Mouse (Mus musculus): ENCODE data around the gene Lamc2. TPM values are rescaled to one million over a fixed set of nuclear protein-coding genes. Genes with fewer than 3 reads are reported as not detected.
A peak's percentile ranks its signal among the peaks of the same experiment; 100 is the strongest.

Lamc2 gene
- total RNA-seq, 2 experiments from 2014 or later, result 3.8 to 4.4 TPM

GRCm38 (mm10) chr1:153171011-153171410, 15.2 kb downstream of the Lamc2 start:
- intact Hi-C loops (cut with DNase I), result no loop called here

GRCm38 (mm10) chr1:153168293-153168692, 18.0 kb downstream of the Lamc2 start:
- no peak for TF ChIP-seq CTCF (IDR thresholded peaks at IDR 0.05)
- DNase-seq, result peak; percentile 22
- Histone ChIP-seq H3K4me3 (no peak overlapping the region), H3K27ac (no peak overlapping the region; the same call in 1 of the 2 replicates)
- intact Hi-C loops (cut with DNase I), result no loop called here

More at GRCm38 (mm10) chr1:153171011-153171410, 15.2 kb downstream of the Lamc2 start:
- peak overlapping the region; percentile 48; the same call in 1 of the 2 replicates for H3K27ac ChIP-seq
- TF ChIP-seq CTCF (IDR thresholded peaks at IDR 0.05), result no peak
- no peak overlapping the region for H3K4me3 ChIP-seq
- no peak for DNase-seq

GRCm38 (mm10) chr1:153163831-153164230, 22.4 kb downstream of the Lamc2 start:
- no peak for TF ChIP-seq CTCF (IDR thresholded peaks at IDR 0.05)
- intact Hi-C loops (cut with DNase I), result no loop called here
- no peak overlapping the region for H3K4me3 ChIP-seq
- no peak overlapping the region for H3K27ac ChIP-seq
- DNase-seq, result no peak

- Histone ChIP-seq H3K4me3 (no peak overlapping the region), H3K27ac (peak overlapping the region; percentile 67)
- intact Hi-C loops (cut with DNase I), result no loop called here
- TF ChIP-seq CTCF (IDR thresholded peaks at IDR 0.05), result no peak
- DNase-seq, result peak; percentile 28
Observed at GRCm38 (mm10) chr1:153159137-153159536, 27.1 kb downstream of the Lamc2 start.

- intact Hi-C loops (cut with DNase I), result no loop called here
- no peak overlapping the region for H3K4me3 ChIP-seq
- no peak for TF ChIP-seq CTCF (IDR thresholded peaks at IDR 0.05)
- peak; percentile 54 for DNase-seq
- peak overlapping the region; percentile 67 for H3K27ac ChIP-seq
Observed at GRCm38 (mm10) chr1:153157021-153157623, 29.1 kb downstream of the Lamc2 start.

GRCm38 (mm10) chr1:153155364-153155763, 30.9 kb downstream of the Lamc2 start:
- Histone ChIP-seq H3K27ac (0 out of 2 replicates have a peak overlapping the region, but pooled peaks have one; percentile 28), H3K4me3 (no peak overlapping the region)
- TF ChIP-seq CTCF (IDR thresholded peaks at IDR 0.05), result no peak
- intact Hi-C loops (cut with DNase I), result no loop called here
- peak; percentile 33 for DNase-seq

GRCm38 (mm10) chr1:153153619-153154137, 32.6 kb downstream of the Lamc2 start:
- Histone ChIP-seq H3K27ac (0 out of 2 replicates have a peak overlapping the region, but pooled peaks have one; percentile 20), H3K4me3 (no peak overlapping the region)
- intact Hi-C loops (cut with DNase I), result no loop called here
- TF ChIP-seq CTCF (IDR thresholded peaks at IDR 0.05), result no peak
- DNase-seq, result peak; percentile 27

- Histone ChIP-seq H3K4me3 (no peak overlapping the region), H3K27ac (no peak overlapping the region)
- TF ChIP-seq CTCF (IDR thresholded peaks at IDR 0.05), result no peak
- no peak for DNase-seq
- intact Hi-C loops (cut with DNase I), result no loop called here
Observed at GRCm38 (mm10) chr1:153152594-153152993, 33.7 kb downstream of the Lamc2 start.

GRCm38 (mm10) chr1:153145791-153146190, 40.5 kb downstream of the Lamc2 start:
- no peak for DNase-seq
- intact Hi-C loops (cut with DNase I), result no loop called here
- no peak for TF ChIP-seq CTCF (IDR thresholded peaks at IDR 0.05)
- Histone ChIP-seq H3K4me3 (no peak overlapping the region), H3K27ac (no peak overlapping the region)

GRCm38 (mm10) chr1:153144021-153144420, 42.2 kb downstream of the Lamc2 start:
- H3K27ac ChIP-seq, result no peak overlapping the region
- intact Hi-C loops (cut with DNase I), result no loop called here
- DNase-seq, result no peak
- TF ChIP-seq CTCF (IDR thresholded peaks at IDR 0.05), result no peak
- no peak overlapping the region for H3K4me3 ChIP-seq

GRCm38 (mm10) chr1:153140747-153141228, 45.5 kb downstream of the Lamc2 start:
- intact Hi-C loops (cut with DNase I), result no loop called here
- no peak overlapping the region for H3K4me3 ChIP-seq
- no peak for TF ChIP-seq CTCF (IDR thresholded peaks at IDR 0.05)
- peak; percentile 39 for DNase-seq
- peak overlapping the region; percentile 57 for H3K27ac ChIP-seq

GRCm38 (mm10) chr1:153140265-153140664, 46.0 kb downstream of the Lamc2 start:
- peak overlapping the region; percentile 52 for H3K4me3 ChIP-seq
- intact Hi-C loops (cut with DNase I), result no loop called here
- H3K27ac ChIP-seq, result peak overlapping the region; percentile 57
- no peak for DNase-seq
- TF ChIP-seq CTCF (IDR thresholded peaks at IDR 0.05), result no peak

GRCm38 (mm10) chr1:153139635-153140034, 46.6 kb downstream of the Lamc2 start:
- no peak for TF ChIP-seq CTCF (IDR thresholded peaks at IDR 0.05)
- H3K4me3 ChIP-seq, result no peak overlapping the region

GRCm38 (mm10) chr1:153138486-153138885, 47.8 kb downstream of the Lamc2 start:
- no peak for TF ChIP-seq CTCF (IDR thresholded peaks at IDR 0.05)
- no peak overlapping the region for H3K4me3 ChIP-seq
- DNase-seq, result no peak
- H3K27ac ChIP-seq, result no peak overlapping the region
- intact Hi-C loops (cut with DNase I), result no loop called here

More at GRCm38 (mm10) chr1:153139635-153140034, 46.6 kb downstream of the Lamc2 start:
- no peak for DNase-seq
- H3K27ac ChIP-seq, result no peak overlapping the region
- intact Hi-C loops (cut with DNase I), result no loop called here
